Mouse (Mus musculus): ENCODE data around the gene Repin1.

Repin1 gene

GRCm38 (mm10) chr6:48593158-48594042 is at the start of gene Repin1, which contains the start of gene Gm44965:
Gene Repin1 (plus strand): TSS chr6:48593883.
Gene Gm44965 (plus strand): TSS chr6:48593941.
- DNase-seq, result peak; percentile 94 to 99

GRCm38 (mm10) chr6:48545251-48545650 is 48.4 kb upstream of the Repin1 start:
- DNase-seq, result no peak

- DNase-seq, result peak in 1 of 2 experiments; percentile 54
Observed at GRCm38 (mm10) chr6:48546271-48546670, 47.4 kb upstream of the Repin1 start.

- no peak for DNase-seq
Observed at GRCm38 (mm10) chr6:48546858-48547257, 46.8 kb upstream of the Repin1 start.

- no peak for DNase-seq
Observed at GRCm38 (mm10) chr6:48548314-48548713, 45.4 kb upstream of the Repin1 start.

GRCm38 (mm10) chr6:48552918-48553317 is 40.8 kb upstream of the Repin1 start:
- DNase-seq, result no peak

GRCm38 (mm10) chr6:48553819-48554218 is 39.9 kb upstream of the Repin1 start:
- no peak for DNase-seq

GRCm38 (mm10) chr6:48554280-48555103 is 39.2 kb upstream of the Repin1 start, which contains the start of gene Lrrc61:
Gene Lrrc61 (plus strand): TSS chr6:48554796.
- peak; percentile 97 to 98 for DNase-seq

- DNase-seq, result peak; percentile 68 to 83
Observed at GRCm38 (mm10) chr6:48555104-48555890, 38.4 kb upstream of the Repin1 start.

- DNase-seq, result no peak
Observed at GRCm38 (mm10) chr6:48555956-48556355, 37.7 kb upstream of the Repin1 start.

GRCm38 (mm10) chr6:48565693-48566310 is 27.9 kb upstream of the Repin1 start:
- peak in 1 of 2 experiments; percentile 6 for DNase-seq

GRCm38 (mm10) chr6:48566312-48566711 is 27.4 kb upstream of the Repin1 start:
- peak; percentile 57 to 62 for DNase-seq

GRCm38 (mm10) chr6:48568036-48568984 is 25.4 kb upstream of the Repin1 start:
- DNase-seq, result peak; percentile 53 to 62

- peak; percentile 30 to 33 for DNase-seq
Observed at GRCm38 (mm10) chr6:48569065-48569807, 24.4 kb upstream of the Repin1 start.

GRCm38 (mm10) chr6:48572014-48572413 is 21.7 kb upstream of the Repin1 start:
- DNase-seq, result no peak

GRCm38 (mm10) chr6:48572572-48573061 is 21.1 kb upstream of the Repin1 start, which contains the start of gene Rarres2:
Gene Rarres2 (minus strand): TSS chr6:48572789.
- no peak for DNase-seq

- no peak for DNase-seq
Observed at GRCm38 (mm10) chr6:48573280-48573679, 20.4 kb upstream of the Repin1 start.

- no peak for DNase-seq
Observed at GRCm38 (mm10) chr6:48573981-48574380, 19.7 kb upstream of the Repin1 start.

GRCm38 (mm10) chr6:48578736-48579135 is 14.9 kb upstream of the Repin1 start:
- no peak for DNase-seq

GRCm38 (mm10) chr6:48579215-48579648 is 14.5 kb upstream of the Repin1 start:
- DNase-seq, result no peak
